Mouse (Mus musculus) ES-E14 (cell line): ENCODE results near the gene Itga6.

Experiments
- HCFC1 ChIP-seq: IDR thresholded peaks from 2 replicates; pipeline ENCODE4 v1.6.1; 2012; ENCODE audit warnings: low read length, inconsistent platforms, borderline replicate concordance; ENCODE audit not compliant: insufficient read depth
- ZC3H11A ChIP-seq: IDR thresholded peaks from 2 replicates; pipeline ENCODE4 v1.6.1; 2012; ENCODE audit warnings: low read depth, mild to moderate bottlenecking, inconsistent platforms, low read length, borderline replicate concordance
- ZNF384 ChIP-seq: IDR thresholded peaks from 2 replicates; pipeline ENCODE4 v1.6.1; 2012; ENCODE audit warnings: low read depth, low read length, inconsistent platforms

DNA sequence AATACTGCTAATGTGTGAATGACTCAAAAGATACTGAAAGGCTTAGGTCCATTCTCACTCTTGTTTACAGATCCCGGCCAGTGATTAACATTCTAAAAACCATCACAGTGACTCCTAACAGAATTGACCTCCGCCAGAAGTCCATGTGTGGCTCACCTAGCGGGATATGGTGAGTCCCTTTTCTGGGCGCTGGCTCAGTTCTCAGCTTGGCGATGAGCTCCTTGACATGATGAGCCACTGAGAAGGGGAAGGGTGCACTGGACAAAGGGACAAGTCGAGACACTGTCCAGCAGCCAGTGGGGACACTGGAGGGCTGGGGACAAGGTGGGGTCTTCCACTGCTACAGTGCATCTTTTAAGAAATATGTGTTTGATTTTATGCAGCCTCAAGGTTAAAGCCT lies 88.2 kb downstream of the Itga6 start:
- TF ChIP-seq ZNF384 (no peak), HCFC1 (no peak), ZC3H11A (no peak)
